Mouse (Mus musculus) naive thymus-derived CD4-positive, alpha-beta T cell, adult 5 months (primary cell): ENCODE data around the gene Ly6g5b. TPM values are rescaled to one million over a fixed set of nuclear protein-coding genes. Genes with fewer than 3 reads are reported as not detected.

ENCODE experiments used
- polyA plus RNA-seq: library from polyadenylated mRNA; unstranded; fragments of 100-300 nt; shearing (Covaris generic); gene quantifications from one replicate; pipeline ENCODE4 v1.2.1, GENCODE M21; 2017

The Ly6g5b gene
- polyA plus RNA-seq, 1 experiment from 2014 or later: 1.2 TPM

Other genes with a start within 250 kb of the Ly6g5b start
- gene Zbtb12, start 235.9 kb downstream of the Ly6g5b start, polyA plus RNA-seq: 0.32 TPM
- gene Gm20547, start 233.4 kb downstream of the Ly6g5b start, polyA plus RNA-seq: not detected
- gene C2, start 217.2 kb downstream of the Ly6g5b start, polyA plus RNA-seq: not detected
- gene Ehmt2, start 217.0 kb downstream of the Ly6g5b start, polyA plus RNA-seq: 49.8 TPM
- not detected for gene Slc44a4, start 201.0 kb downstream of the Ly6g5b start, polyA plus RNA-seq
- gene Neu1, start 184.2 kb downstream of the Ly6g5b start, polyA plus RNA-seq: 116 TPM
- gene Hspa1b, start 156.2 kb downstream of the Ly6g5b start, polyA plus RNA-seq: 785 TPM
- 42.4 TPM for gene Gm20481, start 145.5 kb downstream of the Ly6g5b start, polyA plus RNA-seq
- 403 TPM for gene Hspa1a, start 143.3 kb downstream of the Ly6g5b start, polyA plus RNA-seq
- 0.17 TPM for gene Hspa1l, start 142.7 kb downstream of the Ly6g5b start, polyA plus RNA-seq
- gene Lsm2, start 133.6 kb downstream of the Ly6g5b start, polyA plus RNA-seq: 59.4 TPM
- 151 TPM for gene Vars, start 114.4 kb downstream of the Ly6g5b start, polyA plus RNA-seq
- not detected for gene Vwa7, start 98.8 kb downstream of the Ly6g5b start, polyA plus RNA-seq
- not detected for gene Sapcd1, start 87.4 kb downstream of the Ly6g5b start, polyA plus RNA-seq
- 4.4 TPM for gene Msh5, start 68.7 kb downstream of the Ly6g5b start, polyA plus RNA-seq
- 228 TPM for gene Clic1, start 65.5 kb downstream of the Ly6g5b start, polyA plus RNA-seq
- gene Ddah2, start 56.4 kb downstream of the Ly6g5b start, polyA plus RNA-seq: 0.95 TPM
- not detected for gene Ly6g6c, start 50.0 kb downstream of the Ly6g5b start, polyA plus RNA-seq
- not detected for gene Mpig6b, start 49.2 kb downstream of the Ly6g5b start, polyA plus RNA-seq
- not detected for gene Ly6g6e, start 38.5 kb downstream of the Ly6g5b start, polyA plus RNA-seq
- gene Ly6g6d, start 37.4 kb downstream of the Ly6g5b start, polyA plus RNA-seq: not detected
- gene Ly6g6f, start 29.8 kb downstream of the Ly6g5b start, polyA plus RNA-seq: not detected
- gene Abhd16a, start 26.2 kb downstream of the Ly6g5b start, polyA plus RNA-seq: 90.2 TPM
- gene Ly6g5c, start 7.1 kb downstream of the Ly6g5b start, polyA plus RNA-seq: not detected
- gene Gpank1, start 6.0 kb upstream of the Ly6g5b start, polyA plus RNA-seq: 64.4 TPM
- gene Csnk2b, start 6.6 kb upstream of the Ly6g5b start, polyA plus RNA-seq: 190 TPM
- 0.75 TPM for gene D17H6S53E, start 10.9 kb upstream of the Ly6g5b start, polyA plus RNA-seq
- gene Apom, start 16.6 kb upstream of the Ly6g5b start, polyA plus RNA-seq: not detected
- gene Bag6, start 19.8 kb upstream of the Ly6g5b start, polyA plus RNA-seq: 77.8 TPM
- 31.3 TPM for gene Prrc2a, start 49.5 kb upstream of the Ly6g5b start, polyA plus RNA-seq
- gene Aif1, start 60.6 kb upstream of the Ly6g5b start, polyA plus RNA-seq: not detected
- gene Lst1, start 73.0 kb upstream of the Ly6g5b start, polyA plus RNA-seq: 1.8 TPM
- gene Ltb, start 79.0 kb upstream of the Ly6g5b start, polyA plus RNA-seq: 754 TPM
- 4.2 TPM for gene Tnf, start 86.6 kb upstream of the Ly6g5b start, polyA plus RNA-seq
- 24.6 TPM for gene Lta, start 89.9 kb upstream of the Ly6g5b start, polyA plus RNA-seq
- gene Gm16181, start 105.4 kb upstream of the Ly6g5b start, polyA plus RNA-seq: not detected
- gene Atp6v1g2, start 118.2 kb upstream of the Ly6g5b start, polyA plus RNA-seq: 1.4 TPM
- 16.0 TPM for gene Nfkbil1, start 120.4 kb upstream of the Ly6g5b start, polyA plus RNA-seq
- gene Ddx39b, start 126.3 kb upstream of the Ly6g5b start, polyA plus RNA-seq: 192 TPM
- gene H2-D1, start 147.3 kb upstream of the Ly6g5b start, polyA plus RNA-seq: 5,786 TPM
- not detected for gene H2-Q1, start 205.0 kb upstream of the Ly6g5b start, polyA plus RNA-seq
- 7.0 TPM for gene H2-Q2, start 226.8 kb upstream of the Ly6g5b start, polyA plus RNA-seq